Mouse (Mus musculus) midbrain, embryonic 14.5 days (tissue): ENCODE measurements around the gene St8sia6. TPM values are rescaled to one million over a fixed set of nuclear protein-coding genes. Genes with fewer than 3 reads are reported as not detected.

Source experiments
- ATAC-seq: fragments of 200-750 bp; cut with Nextera tagmentation; 2 replicates; pipeline ENCODE4 v1.8.0; 2017; ENCODE audit warnings: moderate number of reproducible peaks, moderate library complexity; ENCODE audit not compliant: low FRiP score, low TSS enrichment
- DNase-seq: peaks from one replicate; pipeline ENCODE4 v3.0.0-alpha.2; 2015
- H3K27ac ChIP-seq: fragments of 300-500 bp; sonication (generic); replicated peaks from 2 replicates; pipeline ENCODE4 v1.5.1; 2014; ENCODE audit warnings: mild to moderate bottlenecking, low read depth, low read length, moderate library complexity
- H3K27me3 ChIP-seq: fragments of 300-500 bp; sonication (generic); 2 replicates; pipeline ENCODE4 v1.6.1; 2014; ENCODE audit warnings: low read length, control low read depth, mixed read lengths; ENCODE audit not compliant: control insufficient read depth, insufficient read depth
- H3K36me3 ChIP-seq: fragments of 300-500 bp; sonication (generic); 2 replicates; pipeline ENCODE4 v1.6.1; 2014; ENCODE audit warnings: low read length, control low read depth; ENCODE audit not compliant: control insufficient read depth, insufficient read depth
- H3K4me1 ChIP-seq: fragments of 300-500 bp; sonication (generic); 2 replicates; pipeline ENCODE4 v1.6.1; 2014; ENCODE audit warnings: mild to moderate bottlenecking, antibody characterized with exemption, low read length, control low read depth; ENCODE audit not compliant: control insufficient read depth, insufficient read depth
- H3K4me2 ChIP-seq: fragments of 300-500 bp; sonication (generic); 2 replicates; pipeline ENCODE4 v1.6.1; 2014; ENCODE audit warnings: mild to moderate bottlenecking, low read length, moderate library complexity
- H3K4me3 ChIP-seq: fragments of 300-500 bp; sonication (generic); replicated peaks from 2 replicates; pipeline ENCODE4 v1.5.1; 2014; ENCODE audit warnings: low read depth, low read length
- H3K9ac ChIP-seq: fragments of 300-500 bp; sonication (generic); replicated peaks from 2 replicates; pipeline ENCODE4 v1.6.1; 2014; ENCODE audit warnings: mild to moderate bottlenecking, low read length, moderate library complexity
- H3K9me3 ChIP-seq: fragments of 300-500 bp; sonication (generic); 2 replicates; pipeline ENCODE4 v1.6.1; 2016; ENCODE audit warnings: low read length, control low read depth, mixed read lengths; ENCODE audit not compliant: control insufficient read depth
- WGBS: fragments of 180-500 bp; shearing (Covaris S2); extraction: QIAGEN DNeasy Blood & Tissue Kit; methylation state at CpG from one replicate; pipeline ENCODE4 v1.1.7; 2014; 5-methylcytosine and 5-hydroxymethylcytosine counted together
- polyA plus RNA-seq: library from polyadenylated mRNA; unstranded; fragments of >200 nt; fragmentation: Nextera tagmentation; extraction: Ambion mirVana; gene quantifications from 2 replicates; pipeline ENCODE4 v1.2.1, GENCODE M21; 2014

St8sia6 gene
- polyA plus RNA-seq, 1 experiment from 2014 or later: 1.5 TPM

DNA sequence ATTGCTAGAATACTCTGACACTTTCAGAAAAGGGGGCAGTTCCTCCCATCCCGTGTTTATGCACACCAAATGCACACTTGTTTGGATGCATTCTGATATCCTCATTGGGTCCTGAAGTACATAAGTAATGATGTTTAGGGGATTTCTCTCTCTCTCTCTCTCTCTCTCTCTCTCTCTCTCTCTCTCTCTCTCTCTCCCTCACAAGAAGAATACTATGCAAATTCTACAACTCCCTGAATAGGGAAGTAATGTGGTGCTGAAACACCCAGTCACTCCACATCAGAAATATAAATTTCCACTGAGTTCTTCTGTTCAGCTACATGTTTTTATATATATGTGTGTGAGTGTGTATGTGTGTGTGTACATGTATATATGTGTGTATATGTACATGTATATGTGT is 43.1 kb downstream of the St8sia6 start:
- no peaks in the 10 kb centered on the region for H3K27me3 ChIP-seq
- no peak overlapping the region for H3K4me2 ChIP-seq
- H3K4me3 ChIP-seq: no peak overlapping the region
- no peak overlapping the region for H3K9ac ChIP-seq
- 77% methylated on average over 1 of the region's 1 CpGs for WGBS
- no peaks in the 10 kb centered on the region for H3K4me1 ChIP-seq
- ATAC-seq (no peak), DNase-seq (no peak)
- H3K9me3 ChIP-seq: no peaks in the 10 kb centered on the region
- no peaks in the 10 kb centered on the region for H3K36me3 ChIP-seq
- no peak overlapping the region for H3K27ac ChIP-seq

DNA sequence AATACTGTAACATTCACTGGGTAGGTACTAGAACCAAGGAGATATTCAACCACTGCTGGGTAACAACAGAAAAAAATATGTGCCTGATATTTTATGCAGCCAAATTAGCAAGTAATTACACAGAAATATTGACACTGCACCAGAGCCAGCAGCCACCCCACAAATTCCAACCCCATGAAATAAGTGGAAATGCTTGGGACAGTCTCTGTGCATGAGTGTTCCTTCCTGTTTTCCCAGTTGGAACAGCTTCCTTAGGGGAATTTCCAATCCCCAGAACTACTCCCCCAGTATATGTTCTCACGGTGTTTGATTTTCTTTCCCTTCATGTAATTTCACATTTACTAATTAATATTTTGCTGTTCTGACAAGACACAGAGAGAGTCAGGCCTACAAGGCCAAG is 43.8 kb downstream of the St8sia6 start:
- H3K9me3 ChIP-seq: no peaks in the 10 kb centered on the region
- H3K4me2 ChIP-seq: no peak overlapping the region
- no peaks in the 10 kb centered on the region for H3K27me3 ChIP-seq
- DNase-seq (no peak), ATAC-seq (no peak)
- H3K4me1 ChIP-seq: no peaks in the 10 kb centered on the region
- 82% methylated on average over 1 of the region's 1 CpGs for WGBS
- H3K36me3 ChIP-seq: no peaks in the 10 kb centered on the region
- H3K4me3 ChIP-seq: no peak overlapping the region
- no peak overlapping the region for H3K9ac ChIP-seq
- H3K27ac ChIP-seq: no peak overlapping the region

DNA sequence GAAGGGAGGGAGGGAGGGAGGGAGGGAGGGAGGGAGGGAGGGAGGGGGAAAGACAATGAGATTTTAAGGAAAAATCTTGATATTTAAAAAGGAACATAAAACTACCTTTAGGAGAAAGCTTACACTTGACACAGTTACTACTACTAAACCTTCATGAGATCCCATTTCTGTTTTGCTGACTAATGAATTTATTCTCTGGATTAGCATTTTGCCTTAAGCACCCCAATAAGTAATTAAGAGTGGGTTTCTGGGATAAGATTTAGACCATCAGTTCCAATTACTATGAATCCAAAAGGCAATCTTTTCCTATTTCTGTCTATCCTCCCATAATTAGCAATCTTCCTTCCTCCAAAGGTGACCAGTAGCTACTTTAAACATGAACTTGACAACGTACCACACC is 44.7 kb downstream of the St8sia6 start:
- Histone ChIP-seq H3K4me1 (no peaks in the 10 kb centered on the region), H3K36me3 (no peaks in the 10 kb centered on the region), H3K27me3 (no peaks in the 10 kb centered on the region), H3K9me3 (no peaks in the 10 kb centered on the region), H3K4me2 (no peak overlapping the region), H3K4me3 (no peak overlapping the region), H3K27ac (no peak overlapping the region), H3K9ac (no peak overlapping the region)
- ATAC-seq: no peak
- WGBS: 73% methylated on average over 1 of the region's 1 CpGs
- no peak for DNase-seq

- ATAC-seq (no peak), DNase-seq (no peak)
- H3K27me3 ChIP-seq: no peaks in the 10 kb centered on the region
- 89% methylated on average over 1 of the region's 1 CpGs for WGBS
- H3K4me3 ChIP-seq: no peak overlapping the region
- no peak overlapping the region for H3K4me2 ChIP-seq
- no peak overlapping the region for H3K9ac ChIP-seq
- H3K9me3 ChIP-seq: no peaks in the 10 kb centered on the region
- no peak overlapping the region for H3K27ac ChIP-seq
- H3K36me3 ChIP-seq: no peaks in the 10 kb centered on the region
- no peaks in the 10 kb centered on the region for H3K4me1 ChIP-seq
Observed at GRCm38 (mm10) chr2:13747576-13747975, 46.3 kb downstream of the St8sia6 start.

GRCm38 (mm10) chr2:13746023-13746422 is 47.8 kb downstream of the St8sia6 start:
- Histone ChIP-seq H3K27ac (no peak overlapping the region), H3K9ac (no peak overlapping the region), H3K4me1 (no peaks in the 10 kb centered on the region), H3K4me2 (no peak overlapping the region), H3K36me3 (no peaks in the 10 kb centered on the region), H3K4me3 (no peak overlapping the region), H3K9me3 (no peaks in the 10 kb centered on the region), H3K27me3 (no peaks in the 10 kb centered on the region)
- 96% methylated on average over 1 of the region's 1 CpGs for WGBS
- ATAC-seq (no peak), DNase-seq (no peak)

DNA sequence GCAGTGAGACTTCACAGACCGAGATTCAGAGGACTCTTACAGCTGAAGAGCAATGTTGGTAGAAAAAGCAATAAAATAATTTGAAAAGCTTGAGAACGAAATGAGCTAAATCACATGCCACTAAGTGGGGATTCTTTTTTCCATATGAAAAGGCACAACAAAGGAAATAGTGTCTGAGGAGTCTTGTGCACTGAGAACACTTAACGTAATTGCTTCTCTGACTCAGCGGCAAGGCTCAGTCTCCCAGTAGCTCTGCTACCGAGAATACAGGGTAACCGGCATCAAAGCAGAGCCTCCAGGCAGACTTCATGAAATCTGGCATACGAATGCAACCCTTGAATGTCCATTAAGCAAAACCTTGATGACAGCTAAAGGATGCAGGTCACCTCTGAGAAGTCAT is 55.2 kb downstream of the St8sia6 start:
- Histone ChIP-seq H3K36me3 (no peaks in the 10 kb centered on the region), H3K27ac (no peak overlapping the region), H3K27me3 (no peaks in the 10 kb centered on the region), H3K4me3 (no peak overlapping the region), H3K9me3 (no peaks in the 10 kb centered on the region), H3K4me1 (no peaks in the 10 kb centered on the region), H3K4me2 (no peak overlapping the region), H3K9ac (no peak overlapping the region)
- DNase-seq: peak; percentile 23
- no peak for ATAC-seq
- 70% methylated on average over 7 of the region's 7 CpGs for WGBS

- H3K9me3 ChIP-seq: no peaks in the 10 kb centered on the region
- 81% methylated on average over 2 of the region's 2 CpGs for WGBS
- no peaks in the 10 kb centered on the region for H3K27me3 ChIP-seq
- no peak overlapping the region for H3K4me3 ChIP-seq
- DNase-seq (no peak), ATAC-seq (no peak)
- no peaks in the 10 kb centered on the region for H3K4me1 ChIP-seq
- no peak overlapping the region for H3K9ac ChIP-seq
- H3K36me3 ChIP-seq: no peaks in the 10 kb centered on the region
- H3K4me2 ChIP-seq: no peak overlapping the region
- no peak overlapping the region for H3K27ac ChIP-seq
Observed at GRCm38 (mm10) chr2:13727901-13728300, 66.0 kb downstream of the St8sia6 start.

DNA sequence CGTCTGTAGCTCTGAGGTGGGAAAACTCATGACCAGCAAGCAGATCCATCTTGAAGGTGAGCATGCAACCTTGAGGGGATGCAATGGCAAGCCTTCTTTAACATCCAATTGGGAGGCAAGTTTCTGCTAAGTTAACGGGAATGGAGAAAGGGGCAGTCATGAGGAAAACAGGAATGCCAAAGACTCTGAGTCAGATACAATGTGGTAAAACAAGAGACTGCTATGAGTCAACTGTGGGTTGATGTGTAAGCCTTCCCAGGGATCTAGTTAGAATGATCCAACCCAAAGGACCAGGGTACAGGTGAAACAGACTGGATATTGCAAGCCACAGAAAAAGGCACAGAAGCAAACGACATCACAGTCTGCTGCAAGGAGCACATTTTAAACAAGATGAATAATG is 68.3 kb downstream of the St8sia6 start:
- H3K9me3 ChIP-seq: no peaks in the 10 kb centered on the region
- H3K4me2 ChIP-seq: no peak overlapping the region
- ATAC-seq: no peak
- no peak overlapping the region for H3K27ac ChIP-seq
- H3K4me3 ChIP-seq: no peak overlapping the region
- H3K36me3 ChIP-seq: no peaks in the 10 kb centered on the region
- H3K27me3 ChIP-seq: no peaks in the 10 kb centered on the region
- 74% methylated on average over 3 of the region's 3 CpGs for WGBS
- H3K9ac ChIP-seq: no peak overlapping the region
- no peak for DNase-seq
- H3K4me1 ChIP-seq: no peaks in the 10 kb centered on the region

- DNase-seq: no peak
Observed at GRCm38 (mm10) chr2:13722241-13722640, 71.6 kb downstream of the St8sia6 start.

More at GRCm38 (mm10) chr2:13722241-13722640, 71.6 kb downstream of the St8sia6 start:
- H3K9ac ChIP-seq: no peak overlapping the region
- no peak overlapping the region for H3K4me2 ChIP-seq
- no peaks in the 10 kb centered on the region for H3K36me3 ChIP-seq
- no peak overlapping the region for H3K27ac ChIP-seq
- H3K4me1 ChIP-seq: no peaks in the 10 kb centered on the region
- H3K27me3 ChIP-seq: no peaks in the 10 kb centered on the region
- no peaks in the 10 kb centered on the region for H3K9me3 ChIP-seq
- no peak for ATAC-seq
- H3K4me3 ChIP-seq: no peak overlapping the region
- 63% methylated on average over 4 of the region's 4 CpGs for WGBS
